Mouse (Mus musculus): ENCODE measurements at regions not wholly inside any gene's neighbourhood (a gene's known extent, or its start where the extent isn't known, plus 50 kb on each side); places are given as distances from the start of the nearest gene placed in this dataset.
"Not testable (repeated sequence)": the region's sequence is repeated elsewhere in the genome, so short reads cannot be mapped to it uniquely, and the experiment has no call there.

DNA sequence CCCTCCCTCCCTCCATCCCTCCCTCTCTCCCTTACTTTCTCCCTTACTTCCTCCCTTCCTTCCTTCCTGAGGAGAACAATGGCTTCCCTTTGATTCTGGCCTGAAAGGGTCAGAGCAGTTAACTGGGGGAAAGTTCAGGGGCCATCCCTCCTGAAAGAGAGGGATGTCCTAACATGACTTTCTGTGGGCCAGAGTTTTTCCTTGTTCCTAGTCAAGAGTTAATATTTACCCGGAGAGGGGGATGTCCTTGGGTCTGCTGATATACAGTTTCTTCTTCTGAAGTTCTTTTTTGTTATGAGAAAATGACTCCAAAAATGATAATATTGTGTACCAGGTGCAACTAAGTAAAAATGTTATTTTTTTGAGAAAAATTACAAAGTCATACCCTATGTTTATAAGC, 431.5 kb upstream of the Slc35b3 start:
- TF ChIP-seq POLR2AphosphoS5 (IDR thresholded peaks at IDR 0.05; ENCODE audit: borderline replicate concordance, low read depth, low read length); MAZ (IDR thresholded peaks at IDR 0.05; ENCODE audit: low read depth, low read length); GATA1 (IDR thresholded peaks at IDR 0.05; ENCODE audit: low read depth, low read length); POLR2A (IDR thresholded peaks at IDR 0.05; ENCODE audit: control insufficient read depth in 1 of 2, insufficient read depth in 1 of 2, low read depth in 1 of 2, low read length in 2 of 2, poor library complexity in 1 of 2); CTCF (IDR thresholded peaks at IDR 0.05 in 2 of 3, conservative IDR thresholded peaks at IDR 0.05 in 1 of 3; ENCODE audit: control insufficient read depth in 1 of 3, insufficient read depth in 1 of 3, low read depth in 2 of 3, low read length in 3 of 3, poor library complexity in 1 of 3, severe bottlenecking in 1 of 3); NRF1 (IDR thresholded peaks at IDR 0.05; ENCODE audit: insufficient read depth, low read depth, low read length, poor library complexity, severe bottlenecking); ELF1 (IDR thresholded peaks at IDR 0.05; ENCODE audit: low read depth, low read length); JUND (IDR thresholded peaks at IDR 0.05; ENCODE audit: low read depth, low read length): not testable (repeated sequence)
